ENCODE assay signal across 22 mouse cellular contexts in genomic region chr11:75933371-75933770, GRCm38 (mm10). TPM values are rescaled to one million over a fixed set of nuclear protein-coding genes. Genes with fewer than 3 reads are reported as not detected.
DNase-seq lines count a peak whose midpoint lies in the region; ATAC-seq lines count a peak whose summit lies in the region.
"Had no signal": no experiment of that assay in that cellular context is flagged by ENCODE, and none has a peak within 500 bp of the region (broad histone marks: within the 10 kb centered on the region; RNA-seq: fewer than 3 reads in every experiment).

No protein-coding gene starts in this region.

- no peak overlapping the region for H3K9ac ChIP-seq in hindbrain, embryonic 16.5 days (ENCODE audit: low read depth, low read length)
- H3K9ac ChIP-seq: embryonic facial prominence, embryonic 15.5 days; forebrain, embryonic 15.5 days; heart, embryonic 12.5 days; hindbrain, embryonic 15.5 days had no signal

- H3K36me3 ChIP-seq in hindbrain, embryonic 10.5 days = no peaks in the 10 kb centered on the region
- H3K36me3 ChIP-seq in hindbrain, embryonic 16.5 days (ENCODE audit: control insufficient read depth, insufficient read depth, low read length) = no peaks in the 10 kb centered on the region
- H3K36me3 ChIP-seq: embryonic facial prominence, embryonic 15.5 days; forebrain, embryonic 15.5 days; heart, embryonic 12.5 days; hindbrain, embryonic 15.5 days had no signal

- peak; percentile 55 to 80 for DNase-seq in adrenal gland, adult (ENCODE audit: inconsistent age in 2 of 2, low spot score in 1 of 2)
- DNase-seq in adrenal gland, postnatal 4 days (ENCODE audit: low spot score in 2 of 2) = no peak
- DNase-seq in hindbrain, embryonic 10.5 days (ENCODE audit: low spot score) = no peak
- DNase-seq in adrenal gland, postnatal 14 days = peak; percentile 61
- DNase-seq in fat pad, adult 2 months (ENCODE audit: extremely low read depth, low read depth, low spot score) = peak; percentile 42
- DNase-seq: cerebellum, adult 11 months; cerebellum, adult 8-10 months; cerebellum, postnatal 14 days; embryo, embryonic 11 days; gastrocnemius, postnatal 14 days; kidney, adult 18-20 months had no signal

- no peaks in the 10 kb centered on the region for H3K9me3 ChIP-seq in hindbrain, embryonic 10.5 days
- no peaks in the 10 kb centered on the region for H3K9me3 ChIP-seq in hindbrain, embryonic 16.5 days (ENCODE audit: control insufficient read depth, low read length)
- H3K9me3 ChIP-seq: embryonic facial prominence, embryonic 15.5 days; forebrain, embryonic 15.5 days; heart, embryonic 12.5 days; hindbrain, embryonic 15.5 days had no signal

- no peak for ATAC-seq in hindbrain, embryonic 16.5 days
- ATAC-seq in cerebellum, adult (ENCODE audit: insufficient number of reproducible peaks, low FRiP score, low TSS enrichment) = no peak
- ATAC-seq: activated CD4-positive, CD25-positive, alpha-beta regulatory T cell, adult 4 months; forebrain, embryonic 15.5 days; inflammation-experienced regulatory T-cells, adult 6 months; Patski had no signal

- H3K27ac ChIP-seq in hindbrain, embryonic 10.5 days = peak overlapping the region; percentile 19; the same call in 1 of the 2 replicates
- no peak overlapping the region for H3K27ac ChIP-seq in hindbrain, embryonic 16.5 days (ENCODE audit: low read depth, low read length)
- H3K27ac ChIP-seq: embryonic facial prominence, embryonic 15.5 days; forebrain, embryonic 15.5 days; hindbrain, embryonic 15.5 days had no signal

- WGBS in hindbrain, embryonic 10.5 days = 82% methylated on average over 5 of the region's 5 CpGs
- 89% methylated on average over 5 of the region's 5 CpGs for WGBS in hindbrain, embryonic 16.5 days

- peaks cover 52% of the 10 kb centered on the region for H3K4me1 ChIP-seq in hindbrain, embryonic 10.5 days (replicated peaks)
- H3K4me1 ChIP-seq in hindbrain, embryonic 16.5 days (ENCODE audit: control insufficient read depth, insufficient read depth, low read depth, low read length) = peaks cover 9% of the 10 kb centered on the region

- H3K4me3 ChIP-seq in hindbrain, embryonic 10.5 days = no peak overlapping the region
- no peak overlapping the region for H3K4me3 ChIP-seq in hindbrain, embryonic 16.5 days (ENCODE audit: low read length)
- H3K4me3 ChIP-seq: embryonic facial prominence, embryonic 15.5 days; erythroblast, embryonic 14.5 days; forebrain, embryonic 15.5 days; heart, embryonic 12.5 days; hindbrain, embryonic 15.5 days had no signal

- H3K27me3 ChIP-seq in hindbrain, embryonic 10.5 days (ENCODE audit: insufficient read depth, poor library complexity, severe bottlenecking) = no peaks in the 10 kb centered on the region
- no peaks in the 10 kb centered on the region for H3K27me3 ChIP-seq in hindbrain, embryonic 16.5 days (replicated peaks; ENCODE audit: control insufficient read depth, insufficient read depth, low read length)
- H3K27me3 ChIP-seq: embryonic facial prominence, embryonic 15.5 days; forebrain, embryonic 15.5 days; heart, embryonic 12.5 days; hindbrain, embryonic 15.5 days; Patski had no signal

- H3K4me2 ChIP-seq in hindbrain, embryonic 16.5 days (ENCODE audit: low read length) = no peak overlapping the region
- H3K4me2 ChIP-seq: embryonic facial prominence, embryonic 15.5 days; forebrain, embryonic 15.5 days; heart, embryonic 12.5 days; hindbrain, embryonic 15.5 days had no signal

RNA-seq across cellular contexts. Expression of gene Rph3al, which starts 4.9 kb away (rescaled TPM):
- 10 to 100 TPM; 18.0 to 19.5 TPM for total RNA-seq in adrenal gland, postnatal 4 days (2021)
- polyA plus RNA-seq in hindbrain, embryonic 10.5 days (2016; fragmentation: Nextera tagmentation; extraction: Ambion mirVana) = 2.1 and 2.4 TPM in 2 replicates
- polyA plus RNA-seq in hindbrain, embryonic 16.5 days (2015; fragmentation: Nextera tagmentation; extraction: Ambion mirVana) = 3.1 and 3.4 TPM in 2 replicates
- 10.7 and 13.1 TPM in 2 replicates for total RNA-seq in adrenal gland, postnatal 14 days (2021)
- total RNA-seq: granulocyte monocyte progenitor cell, adult 5-6 weeks had no signal
- polyA plus RNA-seq: erythroblast, embryonic 14.5 days had no signal

Comparison
In these comparisons a context has a peak if more than half of its experiments do, and no peak if none do; other contexts are left out.
1. DNase-seq: peak in adrenal gland, adult (2 of 2), adrenal gland, postnatal 14 days (single experiment) and fat pad, adult 2 months (single experiment); none in adrenal gland, postnatal 4 days (0 of 2) and hindbrain, embryonic 10.5 days (single experiment).